Mouse (Mus musculus): Measurements from ENCODE around the gene Ssc5d.

DNA sequence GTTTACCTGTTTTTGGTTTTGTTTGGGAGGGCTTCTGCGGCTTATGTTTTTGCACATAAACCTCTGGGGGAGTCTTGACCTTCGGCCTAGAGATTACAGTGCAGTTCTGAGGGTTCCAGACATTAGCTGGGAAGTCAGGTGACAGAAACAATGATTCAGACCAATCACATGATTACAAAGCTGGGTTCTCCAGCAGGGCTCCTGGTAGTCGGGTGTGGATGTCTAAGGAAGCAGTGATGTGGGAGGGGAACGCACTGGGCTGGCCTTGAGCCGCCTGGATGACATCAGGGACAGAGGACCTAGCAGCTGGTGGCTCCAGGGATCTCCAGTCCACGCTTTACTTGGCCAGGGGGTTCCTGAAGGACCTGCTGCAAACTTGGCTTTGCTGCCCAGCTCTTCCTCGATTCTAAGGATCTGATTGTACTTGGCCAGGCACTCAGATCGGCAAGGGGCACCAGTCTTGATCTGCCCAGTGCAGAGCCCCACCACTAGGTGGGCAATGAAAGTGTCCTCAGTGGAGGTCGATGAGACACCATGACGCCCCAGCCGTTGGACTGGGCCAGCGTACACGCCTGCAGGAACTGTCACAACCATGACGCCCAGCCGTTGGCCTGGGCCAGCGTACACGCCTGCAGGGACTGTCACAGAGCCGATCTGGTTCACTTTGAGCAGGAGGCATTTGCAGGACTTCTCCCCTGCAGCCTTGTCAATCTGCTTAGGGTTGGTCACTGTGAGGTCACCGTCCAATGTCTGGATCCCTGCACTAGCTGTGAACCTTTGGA lies 25.2 kb downstream of the Ssc5d start:
- TF ChIP-seq GATA1 (IDR thresholded peaks at IDR 0.05; ENCODE audit: low read length) (no peak), TAL1 (IDR thresholded peaks at IDR 0.05; ENCODE audit: low read length) (no peak)
